Mouse (Mus musculus): ENCODE measurements around the gene Ptx3. TPM values are rescaled to one million over a fixed set of nuclear protein-coding genes. Genes with fewer than 3 reads are reported as not detected.

The Ptx3 gene
- 0.11 and 0.85 TPM in 2 replicates for polyA plus RNA-seq (2012; rRNA removed)

DNA sequence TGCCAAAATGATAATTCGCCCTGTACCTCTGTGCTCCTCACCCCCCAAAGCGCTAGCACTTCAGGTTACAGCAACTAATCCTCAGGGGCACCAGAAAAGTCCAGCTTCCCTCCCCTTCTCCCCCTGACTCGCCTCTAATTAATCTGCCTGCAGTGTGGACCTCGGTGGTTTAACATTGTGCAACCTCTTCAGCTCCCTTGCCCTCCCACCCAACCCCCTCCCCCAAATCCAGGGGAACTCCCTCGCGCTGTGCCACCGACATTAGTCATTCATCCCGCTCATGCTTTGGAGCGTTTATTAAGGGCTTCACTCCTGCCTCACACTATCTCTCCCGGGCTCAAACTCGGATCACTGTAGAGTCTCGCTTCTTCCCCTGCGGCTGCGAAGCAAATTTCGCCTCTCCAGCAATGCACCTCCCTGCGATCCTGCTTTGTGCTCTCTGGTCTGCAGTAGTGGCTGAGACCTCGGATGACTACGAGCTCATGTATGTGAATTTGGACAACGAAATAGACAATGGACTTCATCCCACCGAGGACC is at the start of gene Ptx3:
Gene Ptx3 (plus strand): TSS at position 256 of the 537 bp plus-strand sequence.

Other genes with a start within 250 kb of the Ptx3 start
- gene Veph1, start 76.9 kb downstream of the Ptx3 start, polyA plus RNA-seq (2012; rRNA removed), result not detected in 2 replicates